Mouse (Mus musculus) cortical plate, adult 2 months (tissue): ENCODE measurements around the gene Rpl9.

ENCODE experiments used
- CTCF ChIP-seq: fragments of 200-500 bp; IDR thresholded peaks from 2 replicates; pipeline ENCODE4 v1.5.1; 2011; ENCODE audit warnings: mild to moderate bottlenecking, control low read depth, low read length; ENCODE audit not compliant: insufficient read depth; ENCODE audit errors: extremely low read depth
- POLR2A ChIP-seq: fragments of 200-500 bp; IDR thresholded peaks from 2 replicates; pipeline ENCODE4 v1.6.1; 2011; ENCODE audit warnings: mild to moderate bottlenecking, low read length, control low read depth; ENCODE audit not compliant: insufficient read depth; ENCODE audit errors: extremely low read depth

DNA sequence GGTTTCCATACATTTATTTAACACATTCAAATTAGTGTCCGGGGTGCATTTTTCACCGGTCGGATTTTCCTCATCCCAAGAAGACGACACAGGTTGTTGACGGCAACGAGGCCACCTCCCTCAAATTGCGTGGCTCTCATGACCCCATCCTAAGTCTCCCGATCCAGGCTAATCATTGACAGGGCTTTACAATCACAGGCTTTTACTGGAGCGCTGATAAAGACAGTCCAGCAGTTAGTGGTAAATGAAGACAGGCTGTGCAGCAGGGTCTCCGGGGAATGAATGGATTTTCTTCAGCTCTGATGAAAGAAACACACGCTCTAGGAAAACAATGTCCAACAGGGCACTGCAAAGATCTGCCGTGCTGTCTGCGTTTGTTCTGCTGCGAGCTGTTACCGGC, 43.1 kb downstream of the Rpl9 start, which contains the start of gene Klb:
- TF ChIP-seq CTCF (no peak), POLR2A (no peak)
